Mouse (Mus musculus) neural tube, embryonic 14.5 days (tissue): ENCODE results near the gene Msx1. TPM values are rescaled to one million over a fixed set of nuclear protein-coding genes. Genes with fewer than 3 reads are reported as not detected.

Source experiments
- ATAC-seq: fragments of 200-750 bp; cut with Nextera tagmentation; 2 replicates; pipeline ENCODE4 v1.8.0; 2017; ENCODE audit warnings: low read depth, mild to moderate bottlenecking, moderate TSS enrichment, moderate library complexity
- H3K27ac ChIP-seq: fragments of 300-500 bp; sonication (generic); 2 replicates; pipeline ENCODE4 v1.5.1; 2014; ENCODE audit warnings: low read depth, mild to moderate bottlenecking, control low read depth, low read length, moderate library complexity, mixed read lengths
- H3K27me3 ChIP-seq: fragments of 300-500 bp; sonication (generic); 2 replicates; pipeline ENCODE4 v1.6.1; 2014; ENCODE audit warnings: low read length; ENCODE audit not compliant: control insufficient read depth, insufficient read depth
- H3K36me3 ChIP-seq: fragments of 300-500 bp; sonication (generic); 2 replicates; pipeline ENCODE4 v1.6.1; 2014; ENCODE audit warnings: low read length, mixed read lengths; ENCODE audit not compliant: control insufficient read depth, insufficient read depth
- H3K4me1 ChIP-seq: fragments of 300-500 bp; sonication (generic); 2 replicates; pipeline ENCODE4 v1.6.1; 2014; ENCODE audit warnings: low read length; ENCODE audit not compliant: control insufficient read depth, insufficient read depth
- H3K4me2 ChIP-seq: fragments of 300-500 bp; sonication (generic); 2 replicates; pipeline ENCODE4 v1.6.1; 2014; ENCODE audit warnings: mild to moderate bottlenecking, low read depth, low read length, control low read depth
- H3K4me3 ChIP-seq: fragments of 300-500 bp; sonication (generic); 2 replicates; pipeline ENCODE4 v1.5.1; 2014; ENCODE audit warnings: low read depth, low read length, control low read depth, mixed read lengths
- H3K9ac ChIP-seq: fragments of 300-500 bp; sonication (generic); replicated peaks from 2 replicates; pipeline ENCODE4 v1.6.1; 2014; ENCODE audit warnings: low read depth, mild to moderate bottlenecking, control low read depth, low read length, mixed read lengths
- H3K9me3 ChIP-seq: fragments of 300-500 bp; sonication (generic); 2 replicates; pipeline ENCODE4 v1.6.1; 2016; ENCODE audit warnings: low read length; ENCODE audit not compliant: control insufficient read depth
- WGBS: fragments of 180-500 bp; shearing (Covaris S2); extraction: QIAGEN DNeasy Blood & Tissue Kit; methylation state at CpG from one replicate; pipeline ENCODE4 v1.1.7; 2014; 5-methylcytosine and 5-hydroxymethylcytosine counted together
- polyA plus RNA-seq: library from polyadenylated mRNA; unstranded; fragments of >200 nt; fragmentation: Nextera tagmentation; extraction: Ambion mirVana; gene quantifications from 2 replicates; pipeline ENCODE4 v1.2.1, GENCODE M21; 2014

Msx1 gene
- polyA plus RNA-seq, 1 experiment from 2014 or later: 11.8 TPM

DNA sequence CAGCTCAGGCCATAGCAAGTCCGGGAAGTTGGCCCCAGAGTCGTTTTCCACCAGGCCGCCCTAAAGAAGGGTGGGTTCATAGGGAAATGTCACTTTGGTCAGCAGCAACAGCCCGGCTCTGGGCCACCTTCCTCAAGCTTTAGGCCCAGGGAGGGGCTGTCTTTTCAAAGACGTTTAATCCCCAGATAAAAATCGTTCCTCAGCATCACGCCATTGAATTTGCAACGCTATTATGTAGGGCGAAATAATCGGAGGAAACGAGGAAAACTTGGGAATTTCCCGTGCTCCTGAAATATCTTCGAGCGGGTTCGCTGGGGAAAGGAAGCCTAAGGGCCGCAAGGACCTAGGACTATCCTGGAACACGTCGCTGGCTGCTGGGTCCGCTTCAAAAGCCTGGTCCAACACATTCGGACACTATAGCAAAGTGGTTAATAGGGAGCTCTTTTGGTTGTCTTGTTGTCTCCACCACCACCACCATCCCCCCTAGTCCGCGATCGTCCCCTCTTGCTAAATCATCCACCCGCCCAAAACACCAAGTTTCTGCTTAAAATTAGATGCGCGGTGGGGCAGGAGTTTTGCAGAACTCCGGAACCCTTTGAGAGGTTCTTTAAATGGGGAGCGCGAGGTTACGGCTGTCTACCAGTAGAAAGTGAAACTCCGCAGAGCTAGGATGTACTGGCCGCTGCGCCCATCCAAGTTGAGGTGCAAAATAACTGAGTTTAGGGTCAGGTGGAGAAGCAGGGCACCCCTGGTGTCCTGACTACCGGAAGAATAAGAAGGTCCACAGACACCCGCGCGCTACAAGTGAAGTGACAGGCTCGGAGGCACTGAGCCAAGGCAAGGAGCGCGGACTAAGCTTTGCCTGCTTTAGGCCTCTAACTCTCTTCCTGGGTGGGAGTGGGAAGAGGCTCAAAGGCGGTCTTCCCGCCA, 1.3 kb downstream of the Msx1 start:
- Histone ChIP-seq H3K36me3 (no peaks in the 10 kb centered on the region), H3K4me1 (peaks cover 10% of the 10 kb centered on the region; the same call in 1 of the 2 replicates), H3K9ac (no peak overlapping the region), H3K27me3 (peaks cover 60% of the 10 kb centered on the region), H3K9me3 (no peaks in the 10 kb centered on the region), H3K4me3 (peak overlapping the region; percentile 31), H3K4me2 (peak overlapping the region; percentile 55), H3K27ac (no peak overlapping the region)
- no peak for ATAC-seq
- WGBS: under 1% methylated on average over 42 of the region's 42 CpGs

DNA sequence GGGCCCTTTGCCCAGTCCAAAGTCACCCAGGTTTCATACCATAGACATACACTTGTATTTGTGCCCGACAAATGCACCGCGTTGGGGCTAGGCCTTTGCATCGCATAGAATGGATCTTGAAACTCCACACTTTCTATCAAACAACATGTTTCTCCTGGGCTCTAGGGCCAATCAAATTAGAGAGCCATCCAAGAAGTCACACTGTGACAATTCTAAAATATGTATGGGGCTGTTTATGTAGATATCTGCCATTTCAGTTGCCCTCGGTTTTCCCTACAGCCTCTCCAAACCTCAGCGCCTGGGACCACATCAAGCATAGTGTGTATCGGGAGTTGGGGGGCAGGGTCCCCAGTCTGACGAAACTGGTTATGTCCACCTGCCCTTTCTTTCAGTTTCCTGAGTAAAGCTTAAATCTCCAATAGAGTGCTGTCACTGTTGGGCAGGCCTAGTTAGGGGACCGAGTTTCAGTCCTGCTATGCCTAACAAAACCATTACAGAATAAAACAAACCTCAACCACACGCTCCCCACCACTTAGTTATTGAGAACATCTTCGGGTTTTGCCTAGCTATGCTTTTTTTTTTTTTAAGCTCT, 2.2 kb downstream of the Msx1 start:
- peaks cover 60% of the 10 kb centered on the region for H3K27me3 ChIP-seq
- WGBS: 16% methylated on average over 11 of the region's 11 CpGs
- H3K9me3 ChIP-seq: no peaks in the 10 kb centered on the region
- peaks cover 10% of the 10 kb centered on the region; the same call in 1 of the 2 replicates for H3K4me1 ChIP-seq
- H3K4me2 ChIP-seq: no peak overlapping the region
- no peak overlapping the region for H3K9ac ChIP-seq
- 0 out of 2 replicates have a peak overlapping the region, but pooled peaks have one; percentile 31 for H3K4me3 ChIP-seq
- no peak overlapping the region for H3K27ac ChIP-seq
- no peak for ATAC-seq
- H3K36me3 ChIP-seq: no peaks in the 10 kb centered on the region

DNA sequence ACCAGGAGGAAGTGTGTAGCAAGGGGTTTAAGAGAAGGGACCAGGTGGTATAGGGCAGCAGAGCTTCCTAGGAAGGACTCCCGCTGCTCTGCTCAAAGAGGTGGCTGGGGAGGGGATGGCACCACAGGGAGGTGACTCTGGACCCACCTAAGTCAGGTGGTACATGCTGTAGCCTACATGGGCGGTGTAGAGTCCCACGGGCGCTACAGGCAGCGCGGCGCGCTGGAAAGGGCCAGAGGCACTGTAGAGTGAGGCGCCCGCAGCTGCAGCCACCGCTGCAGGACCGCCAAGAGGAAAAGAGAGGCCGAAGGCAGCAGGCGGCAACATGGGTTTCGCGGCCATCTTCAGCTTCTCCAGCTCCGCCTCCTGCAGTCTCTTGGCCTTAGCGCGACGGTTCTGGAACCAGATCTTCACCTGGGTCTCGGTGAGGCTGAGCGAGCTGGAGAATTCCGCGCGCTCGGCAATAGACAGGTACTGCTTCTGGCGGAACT, 3.2 kb downstream of the Msx1 start:
- ATAC-seq: no peak
- WGBS: 7% methylated on average over 27 of the region's 27 CpGs
- H3K9ac ChIP-seq: no peak overlapping the region

DNA sequence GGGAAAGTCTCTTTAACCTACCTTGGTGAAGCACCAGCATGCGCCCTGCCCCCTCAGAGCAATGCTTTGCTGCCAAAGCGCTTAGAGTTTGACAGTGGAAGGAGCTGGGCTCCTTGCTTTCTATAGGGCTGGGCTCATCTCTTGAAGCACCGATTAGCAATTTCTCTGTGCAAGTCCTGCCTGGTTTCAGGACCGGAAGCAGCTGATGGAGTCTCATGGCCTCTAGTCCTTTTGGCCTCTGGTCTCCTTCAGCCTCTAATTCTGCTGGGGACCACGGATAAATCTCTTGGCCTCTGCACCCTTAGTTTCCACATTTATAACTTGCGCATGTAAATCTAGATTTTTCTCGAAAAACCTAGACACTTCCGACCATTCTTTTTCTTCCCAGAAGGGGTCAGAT, 3.7 kb downstream of the Msx1 start:
- H3K4me3 ChIP-seq: no peak overlapping the region
- peaks cover 65% of the 10 kb centered on the region for H3K27me3 ChIP-seq
- H3K36me3 ChIP-seq: no peaks in the 10 kb centered on the region
- H3K9ac ChIP-seq: no peak overlapping the region
- no peak overlapping the region for H3K4me2 ChIP-seq
- 27% methylated on average over 8 of the region's 8 CpGs for WGBS
- H3K27ac ChIP-seq: no peak overlapping the region
- peaks cover 8% of the 10 kb centered on the region; the same call in 1 of the 2 replicates for H3K4me1 ChIP-seq
- no peak for ATAC-seq
- H3K9me3 ChIP-seq: no peaks in the 10 kb centered on the region

More for the DNA sequence above, 3.2 kb downstream of the Msx1 start:
- no peaks in the 10 kb centered on the region for H3K9me3 ChIP-seq
- H3K4me2 ChIP-seq: no peak overlapping the region
- no peaks in the 10 kb centered on the region for H3K36me3 ChIP-seq
- peaks cover 8% of the 10 kb centered on the region; the same call in 1 of the 2 replicates for H3K4me1 ChIP-seq
- peaks cover 62% of the 10 kb centered on the region for H3K27me3 ChIP-seq
- H3K27ac ChIP-seq: no peak overlapping the region
- no peak overlapping the region for H3K4me3 ChIP-seq

DNA sequence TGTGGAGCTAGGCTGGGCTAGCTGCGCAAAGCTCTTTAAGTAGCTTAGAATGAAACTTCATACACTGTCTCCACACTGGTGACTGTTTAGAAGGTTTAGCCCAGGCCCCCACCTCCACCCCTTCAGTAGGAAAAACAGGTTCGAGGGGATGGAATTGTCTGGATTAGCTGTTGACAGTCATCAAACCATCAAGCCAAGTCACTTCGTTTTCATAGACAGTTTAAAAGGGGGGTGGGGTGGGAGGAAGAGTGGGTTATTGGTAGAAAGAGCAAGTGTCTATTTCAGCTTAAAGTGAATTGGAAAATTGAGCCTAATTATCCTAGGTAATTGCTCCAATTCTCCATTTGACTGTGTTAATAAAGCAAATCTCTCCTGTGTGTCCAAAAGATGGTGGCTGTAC, 4.4 kb downstream of the Msx1 start:
- H3K36me3 ChIP-seq: no peaks in the 10 kb centered on the region
- no peak overlapping the region for H3K4me2 ChIP-seq
- ATAC-seq: no peak
- 21% methylated on average over 3 of the region's 3 CpGs for WGBS
- peaks cover 8% of the 10 kb centered on the region; the same call in 1 of the 2 replicates for H3K4me1 ChIP-seq
- H3K9me3 ChIP-seq: no peaks in the 10 kb centered on the region
- H3K9ac ChIP-seq: no peak overlapping the region
- H3K27ac ChIP-seq: no peak overlapping the region
- no peak overlapping the region for H3K4me3 ChIP-seq
- peaks cover 62% of the 10 kb centered on the region for H3K27me3 ChIP-seq

DNA sequence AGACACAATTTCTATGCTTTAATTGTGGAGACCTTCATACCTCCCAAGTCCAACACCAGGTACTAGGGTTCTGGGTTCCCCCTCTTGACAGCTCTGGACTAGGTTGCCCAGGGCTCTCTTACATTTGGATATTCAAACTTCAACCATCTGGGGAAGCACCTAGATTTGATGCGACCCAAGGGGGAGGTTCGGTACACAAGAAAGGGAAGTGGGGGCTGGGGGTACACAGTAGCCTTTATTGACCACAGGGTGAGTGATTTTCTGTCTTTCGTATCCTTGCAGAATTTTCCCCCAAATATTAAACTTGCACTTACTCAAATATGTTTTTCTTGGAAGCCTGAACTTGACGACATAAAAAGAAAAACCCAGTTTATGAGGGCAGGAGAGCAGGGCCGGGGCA, 4.8 kb downstream of the Msx1 start:
- no peaks in the 10 kb centered on the region for H3K9me3 ChIP-seq
- H3K4me3 ChIP-seq: no peak overlapping the region
- no peak overlapping the region for H3K4me2 ChIP-seq
- H3K36me3 ChIP-seq: no peaks in the 10 kb centered on the region
- H3K27me3 ChIP-seq: peaks cover 59% of the 10 kb centered on the region
- no peak overlapping the region for H3K27ac ChIP-seq
- H3K9ac ChIP-seq: no peak overlapping the region
- 32% methylated on average over 5 of the region's 5 CpGs for WGBS
- no peak for ATAC-seq
- H3K4me1 ChIP-seq: peaks cover 7% of the 10 kb centered on the region; the same call in 1 of the 2 replicates

DNA sequence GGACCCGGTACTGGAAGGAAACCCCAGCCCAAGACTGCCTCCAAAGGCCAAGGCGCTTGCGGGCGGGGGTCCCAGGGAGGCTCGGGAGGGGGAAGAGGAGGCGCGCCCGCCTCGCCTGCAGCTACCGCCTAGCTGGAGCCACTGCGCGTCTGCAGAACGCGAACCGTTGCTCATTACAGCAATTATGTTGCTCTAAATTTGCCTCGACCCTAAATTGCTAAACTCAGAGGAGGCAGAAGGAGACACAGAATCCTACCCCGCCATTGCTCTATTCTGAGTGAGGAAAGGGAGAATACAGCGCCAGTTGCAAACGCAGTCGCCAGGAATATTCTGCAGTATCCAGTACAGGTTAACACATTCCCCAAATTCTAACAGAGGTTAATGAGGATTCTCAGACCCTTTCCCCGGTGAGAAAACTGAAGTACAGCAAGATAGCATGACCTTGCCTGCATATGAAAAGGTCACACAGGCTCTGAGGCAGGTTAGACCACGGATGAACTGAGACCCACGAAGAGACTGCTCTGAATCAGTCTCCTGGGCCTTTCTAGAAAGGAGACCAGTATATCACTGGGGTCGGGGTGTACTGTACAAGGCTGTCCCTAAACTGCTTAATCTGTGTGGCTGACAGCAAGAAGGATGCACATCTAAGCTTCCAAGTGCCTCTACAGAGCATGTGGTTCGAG, 5.7 kb downstream of the Msx1 start:
- no peak overlapping the region for H3K4me2 ChIP-seq

DNA sequence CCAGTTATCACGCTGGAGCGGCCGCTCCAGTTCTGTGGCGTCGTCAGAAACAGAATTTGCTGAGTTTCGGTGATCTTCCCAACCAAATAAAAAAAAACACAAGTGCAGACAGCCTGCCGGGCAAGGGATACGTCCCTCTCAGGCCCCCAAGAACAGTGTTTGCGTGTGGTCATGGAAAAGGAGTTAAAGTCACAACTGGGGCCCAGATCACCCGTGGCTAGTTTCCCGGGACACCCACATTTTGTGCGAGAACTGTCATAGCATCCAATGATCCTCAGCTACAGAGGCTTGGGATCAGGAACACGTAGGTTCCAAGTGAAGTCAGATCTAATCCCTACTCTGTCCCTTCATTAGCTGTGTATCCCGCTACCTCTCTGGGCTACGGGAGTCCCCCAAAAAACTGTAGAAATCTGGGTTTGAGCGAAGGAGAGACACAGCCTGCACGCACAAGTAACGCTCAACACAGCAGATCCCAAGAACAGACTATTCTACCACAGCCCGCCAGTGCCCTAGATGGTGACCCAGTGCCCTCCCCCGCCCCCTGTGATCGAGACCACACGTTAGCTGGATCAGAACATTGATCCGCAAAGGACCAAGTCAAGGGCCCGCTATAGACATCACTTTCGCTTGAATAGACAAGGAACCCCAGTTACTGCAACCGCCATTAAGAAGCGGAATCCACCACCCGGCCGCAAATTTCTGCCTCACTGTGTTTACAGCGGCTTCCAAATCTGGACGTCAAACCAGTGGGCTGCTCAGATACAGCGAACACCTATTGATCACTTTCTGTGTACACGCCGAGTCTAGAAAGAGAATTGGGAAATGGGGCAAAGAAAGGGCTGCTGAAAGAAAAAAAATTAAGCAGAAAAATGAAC, 6.5 kb downstream of the Msx1 start:
- H3K4me3 ChIP-seq: no peak overlapping the region
- H3K9ac ChIP-seq: no peak overlapping the region
- peaks cover 56% of the 10 kb centered on the region for H3K27me3 ChIP-seq
- H3K9me3 ChIP-seq: no peaks in the 10 kb centered on the region
- H3K4me2 ChIP-seq: no peak overlapping the region
- WGBS: 5% methylated on average over 34 of the region's 34 CpGs
- no peak for ATAC-seq
- no peaks in the 10 kb centered on the region for H3K36me3 ChIP-seq
- H3K27ac ChIP-seq: no peak overlapping the region
- H3K4me1 ChIP-seq: no peaks in the 10 kb centered on the region

More for the DNA sequence above, 5.7 kb downstream of the Msx1 start:
- H3K27ac ChIP-seq: no peak overlapping the region
- H3K27me3 ChIP-seq: peaks cover 56% of the 10 kb centered on the region
- H3K4me1 ChIP-seq: no peaks in the 10 kb centered on the region
- H3K9me3 ChIP-seq: no peaks in the 10 kb centered on the region
- H3K4me3 ChIP-seq: no peak overlapping the region
- H3K9ac ChIP-seq: no peak overlapping the region
- H3K36me3 ChIP-seq: no peaks in the 10 kb centered on the region
- no peak for ATAC-seq
- WGBS: 5% methylated on average over 25 of the region's 25 CpGs
